Mouse (Mus musculus) stomach, embryonic 15.5 days (tissue): ENCODE data around the gene Cyp2d22. TPM values are rescaled to one million over a fixed set of nuclear protein-coding genes. Genes with fewer than 3 reads are reported as not detected.

Source experiments
- ATAC-seq: fragments of 200-750 bp; cut with Nextera tagmentation; 2 replicates; pipeline ENCODE4 v1.8.0; 2017; ENCODE audit warnings: low read depth, moderate number of reproducible peaks, moderate TSS enrichment; ENCODE audit not compliant: insufficient read depth, low FRiP score
- H3K27ac ChIP-seq: fragments of 300-500 bp; sonication (generic); 2 replicates; pipeline ENCODE4 v1.5.1; 2015; ENCODE audit warnings: mild to moderate bottlenecking, inconsistent platforms
- H3K27me3 ChIP-seq: fragments of 300-500 bp; sonication (generic); replicated peaks from 2 replicates; pipeline ENCODE4 v1.6.1; 2015; ENCODE audit warnings: inconsistent platforms
- H3K36me3 ChIP-seq: fragments of 300-500 bp; sonication (generic); 2 replicates; pipeline ENCODE4 v1.6.1; 2015; ENCODE audit warnings: inconsistent platforms
- H3K4me1 ChIP-seq: fragments of 300-500 bp; sonication (generic); 2 replicates; pipeline ENCODE4 v1.6.1; 2015; ENCODE audit warnings: inconsistent platforms
- H3K4me2 ChIP-seq: fragments of 300-500 bp; sonication (generic); 2 replicates; pipeline ENCODE4 v1.6.1; 2015; ENCODE audit warnings: mild to moderate bottlenecking, inconsistent platforms
- H3K4me3 ChIP-seq: fragments of 300-500 bp; sonication (generic); replicated peaks from 2 replicates; pipeline ENCODE4 v1.5.1; 2015; ENCODE audit warnings: inconsistent platforms
- H3K9ac ChIP-seq: fragments of 300-500 bp; sonication (generic); 2 replicates; pipeline ENCODE4 v1.6.1; 2015; ENCODE audit warnings: inconsistent platforms
- H3K9me3 ChIP-seq: fragments of 300-500 bp; sonication (generic); 2 replicates; pipeline ENCODE4 v1.6.1; 2016; ENCODE audit warnings: inconsistent platforms
- WGBS: fragments of 180-500 bp; shearing (Covaris S2); methylation state at CpG from one replicate; pipeline ENCODE4 v1.1.7; 2015; 5-methylcytosine and 5-hydroxymethylcytosine counted together
- polyA plus RNA-seq: library from polyadenylated mRNA; unstranded; fragments of >200 nt; fragmentation: Nextera tagmentation; extraction: Ambion mirVana; gene quantifications from 2 replicates; pipeline ENCODE4 v1.2.1, GENCODE M21; 2015

Gene Cyp2d22
- polyA plus RNA-seq = 12.1 and 14.3 TPM in 2 replicates

DNA sequence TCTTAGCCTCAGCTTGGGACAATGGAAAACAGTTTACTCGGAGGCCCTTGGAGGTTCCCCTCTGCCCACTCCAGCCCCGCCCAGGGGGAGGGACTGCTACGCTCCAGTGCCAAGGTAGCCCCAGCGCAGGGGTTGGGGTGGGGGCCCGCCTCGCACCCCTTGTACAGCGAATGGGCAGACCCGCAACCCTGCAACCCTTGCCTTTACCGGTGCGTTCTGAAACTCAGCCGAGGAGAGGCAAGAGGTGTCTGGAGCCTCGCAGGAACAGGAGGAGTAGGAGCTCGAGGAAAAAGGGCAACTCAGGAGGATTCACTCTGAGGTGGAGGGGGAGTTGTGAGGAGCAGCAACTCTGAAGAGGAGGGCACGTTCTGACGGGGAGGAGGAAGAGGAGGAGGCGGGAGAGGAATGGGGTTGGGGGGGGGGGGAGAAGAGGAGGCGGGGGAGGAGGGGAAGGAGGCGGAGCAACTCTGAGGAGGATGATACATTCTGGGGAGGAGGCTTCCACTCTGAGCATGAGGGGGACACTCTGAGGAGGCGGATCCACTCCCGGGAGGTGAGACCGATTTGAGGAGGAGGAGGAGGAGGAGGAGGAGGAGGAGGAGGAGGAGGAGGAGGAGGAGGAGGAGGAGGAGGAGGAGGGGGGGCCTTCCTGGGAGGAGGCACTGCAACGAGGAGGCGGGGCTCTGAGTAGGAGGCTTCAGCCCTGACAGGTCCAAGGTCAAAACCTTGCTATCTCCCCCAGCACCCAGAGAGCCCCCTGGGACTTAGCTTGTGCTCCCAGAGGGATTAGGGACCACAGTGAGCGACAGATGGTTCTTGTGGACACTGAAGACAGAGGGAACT is at the start of gene Cyp2d22:
Gene Cyp2d22, minus strand, starts transcription at position 390 of the 843 bp plus-strand sequence.
- Histone ChIP-seq H3K27me3 (no peaks in the 10 kb centered on the region), H3K4me3 (peak within 1 kb of the TSS; percentile 45), H3K4me2 (peak within 1 kb of the TSS; percentile 88), H3K9ac (0 out of 2 replicates have a peak within 1 kb of the TSS, but pooled peaks have one; percentile 26), H3K36me3 (no peaks in the 10 kb centered on the region), H3K27ac (peak within 1 kb of the TSS; percentile 75), H3K4me1 (0 out of 2 replicates have a peak, but pooled peaks cover 25% of the 10 kb centered on the region), H3K9me3 (no peaks in the 10 kb centered on the region)
- 1% methylated on average over 17 of the region's 24 CpGs for WGBS
- ATAC-seq = peak; percentile 54

DNA sequence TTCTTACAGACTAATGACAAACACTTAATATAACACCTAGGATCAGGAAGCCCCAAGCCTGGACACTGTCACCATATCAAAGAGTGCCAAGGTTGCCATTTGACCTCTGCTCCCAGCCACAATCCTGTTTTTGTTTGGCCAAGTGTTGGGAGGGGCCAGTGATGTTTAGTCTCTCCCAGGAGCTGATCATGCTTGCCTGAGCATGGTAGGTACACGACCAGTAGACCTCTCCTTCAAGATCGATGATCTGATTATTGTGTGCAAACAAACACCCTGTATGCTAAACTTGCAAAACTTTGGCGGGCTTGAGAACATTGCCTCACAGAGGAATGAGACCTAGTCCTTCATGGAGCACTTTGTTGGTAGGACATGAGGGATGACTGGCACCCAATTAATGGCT is 43.4 kb upstream of the Cyp2d22 start:
- Histone ChIP-seq H3K9me3 (no peaks in the 10 kb centered on the region), H3K9ac (no peak overlapping the region), H3K27ac (no peak overlapping the region), H3K4me3 (no peak overlapping the region), H3K4me1 (no peaks in the 10 kb centered on the region), H3K4me2 (no peak overlapping the region), H3K36me3 (no peaks in the 10 kb centered on the region), H3K27me3 (no peaks in the 10 kb centered on the region)
- no peak for ATAC-seq
- WGBS = 75% methylated on average over 3 of the region's 3 CpGs

DNA sequence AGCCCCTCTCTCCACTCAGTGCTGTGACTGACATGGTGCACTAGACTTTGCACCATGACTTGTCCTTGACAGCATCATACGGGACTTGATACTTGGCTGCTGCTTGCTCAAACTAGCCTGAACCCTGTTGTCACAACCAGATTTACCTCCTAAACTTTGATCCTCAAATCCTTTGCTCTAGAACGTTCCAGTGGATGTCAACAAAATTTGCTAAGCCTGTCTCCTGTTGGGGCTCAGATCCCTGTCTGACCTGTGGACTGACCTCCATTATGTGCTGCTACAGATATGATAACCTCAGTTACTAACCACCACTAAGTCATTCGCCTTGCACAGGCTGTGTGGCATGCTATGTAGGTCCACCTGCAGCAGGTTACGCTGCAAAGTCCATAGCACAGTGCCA is 42.9 kb upstream of the Cyp2d22 start:
- Histone ChIP-seq H3K9ac (no peak overlapping the region), H3K4me2 (no peak overlapping the region), H3K9me3 (no peaks in the 10 kb centered on the region), H3K4me3 (no peak overlapping the region), H3K27me3 (no peaks in the 10 kb centered on the region), H3K27ac (no peak overlapping the region), H3K36me3 (no peaks in the 10 kb centered on the region), H3K4me1 (no peaks in the 10 kb centered on the region)
- no peak for ATAC-seq
- 71% methylated on average over 4 of the region's 4 CpGs for WGBS

GRCm38 (mm10) chr15:82418616-82419015 is 38.6 kb upstream of the Cyp2d22 start:
- Histone ChIP-seq H3K27me3 (no peaks in the 10 kb centered on the region), H3K4me3 (no peak overlapping the region), H3K4me2 (no peak overlapping the region), H3K36me3 (no peaks in the 10 kb centered on the region), H3K27ac (no peak overlapping the region), H3K4me1 (peaks cover 7% of the 10 kb centered on the region), H3K9ac (no peak overlapping the region), H3K9me3 (no peaks in the 10 kb centered on the region)
- no peak for ATAC-seq
- WGBS = 64% methylated on average over 1 of the region's 1 CpGs

DNA sequence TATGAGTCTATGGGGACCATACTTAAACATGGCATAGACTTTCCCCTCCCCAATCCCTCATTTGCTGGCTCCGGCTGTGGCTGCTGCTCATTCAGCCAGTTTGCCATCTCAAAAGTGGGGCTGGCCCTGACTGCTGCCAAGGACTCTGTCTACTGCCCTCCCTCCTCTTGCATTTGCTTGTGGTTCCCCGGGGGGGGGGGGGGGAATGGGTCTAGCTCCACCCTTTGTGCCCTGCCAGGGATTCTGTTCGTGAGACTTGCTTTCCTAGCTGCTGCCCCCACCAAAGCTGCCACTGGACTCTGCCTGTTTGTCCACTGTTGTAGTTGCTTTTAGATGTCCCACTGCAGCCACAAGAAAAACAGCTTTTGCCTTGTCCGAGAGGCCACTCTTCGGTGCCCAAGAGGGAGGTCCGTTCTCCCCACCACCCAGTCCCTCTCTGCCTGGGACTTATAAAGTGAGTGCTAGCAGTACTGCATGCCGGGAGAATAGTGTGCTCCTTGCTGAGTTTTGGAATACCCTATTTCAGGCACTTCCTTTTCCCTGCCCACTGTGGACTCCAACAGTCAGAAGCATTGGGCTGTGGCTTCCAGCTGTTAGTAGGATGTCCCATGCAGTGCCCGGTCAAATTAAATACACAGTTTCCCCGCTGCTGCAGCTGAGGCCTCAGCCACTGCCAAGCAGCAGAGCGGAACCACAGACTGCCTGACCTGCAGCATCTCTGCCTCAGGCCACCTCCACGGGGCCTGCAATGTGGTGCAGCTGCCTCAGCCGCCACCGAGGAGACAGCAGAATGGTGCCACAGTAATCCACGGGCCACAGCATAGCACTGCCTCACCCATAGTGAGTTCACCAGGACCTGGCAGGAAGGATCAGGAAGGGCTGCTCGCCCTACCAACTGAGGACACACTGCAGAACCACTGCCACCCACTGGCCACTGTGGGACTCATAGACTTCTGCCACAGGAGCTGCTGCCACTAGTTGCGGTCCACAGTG is 37.0 kb upstream of the Cyp2d22 start:
- no peaks in the 10 kb centered on the region for H3K27me3 ChIP-seq
- WGBS = 34% methylated on average over 16 of the region's 16 CpGs
- H3K27ac ChIP-seq = no peak overlapping the region
- no peak overlapping the region for H3K4me2 ChIP-seq
- no peak overlapping the region; the same call in 1 of the 2 replicates for H3K4me3 ChIP-seq
- H3K9me3 ChIP-seq = no peaks in the 10 kb centered on the region
- no peak overlapping the region for H3K9ac ChIP-seq
- H3K36me3 ChIP-seq = no peaks in the 10 kb centered on the region
- peaks cover 7% of the 10 kb centered on the region for H3K4me1 ChIP-seq
- peak; percentile 79 for ATAC-seq

DNA sequence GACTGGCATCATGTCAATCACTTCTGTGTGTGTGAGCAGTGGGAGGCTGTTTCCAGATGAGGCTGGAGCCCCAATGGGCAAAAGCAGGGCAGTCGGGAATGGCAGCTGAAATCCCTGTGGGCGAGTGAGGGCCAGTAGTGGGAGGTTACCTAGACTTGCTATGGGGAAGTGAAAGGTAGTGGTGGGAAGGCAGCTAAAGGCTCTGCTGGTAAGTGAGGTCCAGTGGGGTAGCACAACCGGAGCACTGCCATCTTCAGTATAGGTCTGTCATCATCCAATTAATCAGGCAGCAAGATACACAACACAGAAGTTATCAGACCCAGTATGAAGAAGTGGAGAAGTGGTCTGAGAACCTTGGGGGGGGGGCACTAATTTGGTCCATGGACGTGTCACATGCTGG is 27.5 kb upstream of the Cyp2d22 start:
- Histone ChIP-seq H3K9ac (no peak overlapping the region), H3K9me3 (no peaks in the 10 kb centered on the region), H3K36me3 (no peaks in the 10 kb centered on the region), H3K4me3 (no peak overlapping the region), H3K27ac (no peak overlapping the region), H3K27me3 (no peaks in the 10 kb centered on the region), H3K4me2 (no peak overlapping the region), H3K4me1 (no peaks in the 10 kb centered on the region)
- ATAC-seq = no peak
- 77% methylated on average over 4 of the region's 4 CpGs for WGBS

GRCm38 (mm10) chr15:82406981-82407380 is 26.9 kb upstream of the Cyp2d22 start, which contains the start of gene Cyp2d10:
TSS of gene Cyp2d10 (minus strand) at chr15:82407195.
- WGBS = 89% methylated on average over 6 of the region's 6 CpGs
- Histone ChIP-seq H3K4me1 (no peaks in the 10 kb centered on the region), H3K27me3 (no peaks in the 10 kb centered on the region), H3K9me3 (no peaks in the 10 kb centered on the region), H3K4me2 (no peak within 1 kb of the TSS), H3K27ac (no peak within 1 kb of the TSS), H3K4me3 (no peak within 1 kb of the TSS), H3K9ac (no peak within 1 kb of the TSS), H3K36me3 (no peaks in the 10 kb centered on the region)
- no peak for ATAC-seq

- WGBS = 85% methylated on average over 3 of the region's 3 CpGs
- Histone ChIP-seq H3K27me3 (no peaks in the 10 kb centered on the region), H3K4me1 (no peaks in the 10 kb centered on the region), H3K4me2 (no peak overlapping the region), H3K9me3 (no peaks in the 10 kb centered on the region), H3K27ac (no peak overlapping the region), H3K36me3 (no peaks in the 10 kb centered on the region), H3K4me3 (no peak overlapping the region), H3K9ac (no peak overlapping the region)
- ATAC-seq = no peak
These were observed 24.1 kb upstream of the Cyp2d22 start for GRCm38 (mm10) chr15:82404163-82404562.

GRCm38 (mm10) chr15:82403606-82404005 is 23.5 kb upstream of the Cyp2d22 start:
- Histone ChIP-seq H3K9me3 (no peaks in the 10 kb centered on the region), H3K9ac (no peak overlapping the region), H3K36me3 (no peaks in the 10 kb centered on the region), H3K4me3 (no peak overlapping the region), H3K27me3 (no peaks in the 10 kb centered on the region), H3K4me2 (no peak overlapping the region), H3K4me1 (no peaks in the 10 kb centered on the region), H3K27ac (no peak overlapping the region)
- no peak for ATAC-seq
- WGBS = 95% methylated on average over 9 of the region's 9 CpGs

DNA sequence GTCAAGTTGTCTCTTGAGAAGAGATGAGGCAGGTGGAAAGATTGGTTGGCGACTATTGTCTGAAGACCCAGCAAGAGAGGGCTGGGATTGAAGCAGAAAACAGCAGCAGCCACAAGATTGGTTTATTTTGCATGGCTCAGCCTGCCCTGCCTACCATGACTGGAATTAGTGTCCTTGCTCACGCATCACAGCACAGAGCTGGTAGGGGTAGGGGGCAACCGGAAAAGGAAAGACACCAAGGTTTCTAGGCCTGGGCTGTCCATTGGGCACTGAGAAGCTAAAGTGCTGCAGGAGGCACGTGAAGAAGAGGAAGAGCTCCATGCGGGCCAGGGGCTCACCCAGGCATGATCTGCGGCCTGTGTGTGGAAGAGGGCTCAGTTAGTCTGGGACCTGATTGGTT is 22.7 kb upstream of the Cyp2d22 start:
- Histone ChIP-seq H3K4me2 (no peak overlapping the region), H3K36me3 (no peaks in the 10 kb centered on the region), H3K27ac (no peak overlapping the region), H3K4me3 (no peak overlapping the region), H3K4me1 (no peaks in the 10 kb centered on the region), H3K9ac (no peak overlapping the region), H3K9me3 (no peaks in the 10 kb centered on the region), H3K27me3 (no peaks in the 10 kb centered on the region)
- 84% methylated on average over 6 of the region's 6 CpGs for WGBS
- no peak for ATAC-seq

- Histone ChIP-seq H3K27ac (no peak overlapping the region), H3K4me1 (no peaks in the 10 kb centered on the region), H3K27me3 (no peaks in the 10 kb centered on the region), H3K4me2 (no peak overlapping the region), H3K36me3 (no peaks in the 10 kb centered on the region), H3K9me3 (no peaks in the 10 kb centered on the region), H3K9ac (no peak overlapping the region), H3K4me3 (no peak overlapping the region)
- ATAC-seq = no peak
These were observed 22.0 kb upstream of the Cyp2d22 start for GRCm38 (mm10) chr15:82402106-82402505.

- Histone ChIP-seq H3K4me3 (no peak overlapping the region), H3K27me3 (no peaks in the 10 kb centered on the region), H3K9ac (no peak overlapping the region), H3K36me3 (no peaks in the 10 kb centered on the region), H3K4me1 (no peaks in the 10 kb centered on the region), H3K9me3 (no peaks in the 10 kb centered on the region), H3K4me2 (no peak overlapping the region), H3K27ac (no peak overlapping the region)
- no peak for ATAC-seq
- WGBS = 73% methylated on average over 2 of the region's 2 CpGs
These were observed 21.5 kb upstream of the Cyp2d22 start for GRCm38 (mm10) chr15:82401516-82401915.
